Comparison of ENCODE assay signal across 8 mouse cellular contexts in the genomic region with DNA sequence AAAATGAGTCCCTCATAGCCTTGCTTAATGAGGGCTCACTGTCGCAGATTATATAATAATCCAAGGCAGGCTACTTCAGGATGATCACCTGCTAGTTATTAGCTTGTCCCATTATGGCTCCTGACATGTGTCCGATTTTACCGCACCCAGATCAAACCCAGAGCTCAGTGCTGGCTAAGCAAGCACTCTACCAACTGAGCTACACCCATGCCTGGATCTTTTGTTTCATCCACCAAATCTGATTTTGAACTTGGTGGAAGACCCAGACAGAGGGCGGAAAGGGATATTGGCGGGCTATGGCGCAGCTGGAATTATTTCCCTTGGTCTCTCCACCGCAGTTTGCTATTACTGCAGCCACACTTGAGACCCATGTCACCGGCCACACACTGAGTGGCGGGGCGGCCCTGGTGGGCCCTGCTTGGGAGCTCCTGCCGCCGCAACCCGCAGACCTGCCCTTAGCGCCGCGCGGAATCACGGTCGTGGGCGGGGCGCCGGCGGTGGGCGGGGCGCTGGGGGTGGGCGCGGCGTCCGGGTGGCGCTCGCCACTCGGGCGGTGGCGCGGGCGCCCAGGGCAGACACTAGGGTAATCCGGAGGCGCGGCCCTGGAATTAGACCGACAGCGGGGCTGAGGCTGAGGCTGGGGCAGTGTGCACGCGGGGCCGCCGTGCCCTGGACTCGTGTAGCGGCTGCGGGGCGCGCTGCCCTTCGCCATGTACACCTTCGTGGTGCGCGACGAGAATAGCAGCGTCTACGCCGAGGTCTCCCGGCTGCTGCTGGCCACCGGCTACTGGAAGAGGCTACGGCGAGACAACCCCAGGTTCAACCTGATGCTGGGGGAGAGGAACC. TPM values are rescaled to one million over a fixed set of nuclear protein-coding genes. Genes with fewer than 3 reads are reported as not detected.
DNase-seq lines count a peak whose midpoint lies in the region; ATAC-seq and TF ChIP-seq lines count a peak whose summit lies in the region.

Gene Ttl (plus strand): TSS at position 506 of the 846 bp plus-strand sequence.

- TF ChIP-seq POLR2A in spleen, adult 2 months (IDR thresholded peaks at IDR 0.05; ENCODE audit: low read depth, low read length) = no peak

- peaks cover 17% of the 10 kb centered on the region for H3K4me1 ChIP-seq in embryonic facial prominence, embryonic 15.5 days
- peaks cover 14% of the 10 kb centered on the region for H3K4me1 ChIP-seq in limb, embryonic 15.5 days
- H3K4me1 ChIP-seq in midbrain, embryonic 16.5 days (ENCODE audit: control insufficient read depth, insufficient read depth, low read length) = peaks cover 31% of the 10 kb centered on the region
- H3K4me1 ChIP-seq in spleen, adult 2 months (ENCODE audit: control insufficient read depth, insufficient read depth, insufficient read length) = peaks cover 3% of the 10 kb centered on the region; the same call in 1 of the 2 replicates

- H3K36me3 ChIP-seq in C2C12 (ENCODE audit: control insufficient read depth, insufficient read depth) = peaks cover 6% of the 10 kb centered on the region
- H3K36me3 ChIP-seq in embryonic facial prominence, embryonic 15.5 days = no peaks in the 10 kb centered on the region
- H3K36me3 ChIP-seq in limb, embryonic 15.5 days = peaks cover 6% of the 10 kb centered on the region; the same call in 1 of the 2 replicates
- peaks cover 4% of the 10 kb centered on the region; the same call in 1 of the 2 replicates for H3K36me3 ChIP-seq in midbrain, embryonic 16.5 days (ENCODE audit: control insufficient read depth, insufficient read depth, low read length)
- H3K36me3 ChIP-seq in spleen, adult 2 months (ENCODE audit: control insufficient read depth, insufficient read depth, low read length) = no peaks in the 10 kb centered on the region

- peak within 1 kb of the TSS; percentile 73 for H3K4me2 ChIP-seq in embryonic facial prominence, embryonic 15.5 days (replicated peaks)
- H3K4me2 ChIP-seq in limb, embryonic 15.5 days = peak within 1 kb of the TSS; percentile 84
- H3K4me2 ChIP-seq in midbrain, embryonic 16.5 days (ENCODE audit: low read length) = peak within 1 kb of the TSS; percentile 68

- DNase-seq in brain, adult 2 months (ENCODE audit: low read depth, low spot score) = peak; percentile 79
- DNase-seq in heart, adult 9 months (ENCODE audit: low spot score in 2 of 2) = peak; percentile 77 to 78
- DNase-seq in kidney, adult 8-10 months = peak; percentile 73 to 76
- peak; percentile 32 to 73 for DNase-seq in spleen, adult 2 months (ENCODE audit: low read depth in 1 of 2, low spot score in 2 of 2)

- peaks cover 22% of the 10 kb centered on the region for H3K79me3 ChIP-seq in C2C12 (ENCODE audit: low read depth)

- peak within 1 kb of the TSS; percentile 85 for H3K4me3 ChIP-seq in C2C12 (ENCODE audit: insufficient read depth, poor library complexity, severe bottlenecking)
- peak within 1 kb of the TSS; percentile 89 for H3K4me3 ChIP-seq in embryonic facial prominence, embryonic 15.5 days (replicated peaks)
- H3K4me3 ChIP-seq in limb, embryonic 15.5 days = peak within 1 kb of the TSS; percentile 91
- peak within 1 kb of the TSS; percentile 89 for H3K4me3 ChIP-seq in midbrain, embryonic 16.5 days (ENCODE audit: low read depth, low read length)
- H3K4me3 ChIP-seq in spleen, adult 2 months (ENCODE audit: extremely low read depth, insufficient read depth, insufficient read length) = peak within 1 kb of the TSS; percentile 79

- peaks cover 48% of the 10 kb centered on the region for H3K79me2 ChIP-seq in C2C12 (ENCODE audit: control insufficient read depth, insufficient read depth)

- H3K9me3 ChIP-seq in embryonic facial prominence, embryonic 15.5 days (replicated peaks) = no peaks in the 10 kb centered on the region
- H3K9me3 ChIP-seq in limb, embryonic 15.5 days = no peaks in the 10 kb centered on the region
- no peaks in the 10 kb centered on the region for H3K9me3 ChIP-seq in midbrain, embryonic 16.5 days (replicated peaks; ENCODE audit: control insufficient read depth, low read length, poor library complexity, severe bottlenecking)

- H3K9ac ChIP-seq in embryonic facial prominence, embryonic 15.5 days = peak within 1 kb of the TSS; percentile 66
- H3K9ac ChIP-seq in limb, embryonic 15.5 days = peak within 1 kb of the TSS; percentile 79
- H3K9ac ChIP-seq in midbrain, embryonic 16.5 days (ENCODE audit: low read depth, low read length) = peak within 1 kb of the TSS; percentile 94

- H3K27ac ChIP-seq in embryonic facial prominence, embryonic 15.5 days (replicated peaks) = peak within 1 kb of the TSS; percentile 78
- peak within 1 kb of the TSS; percentile 86 for H3K27ac ChIP-seq in limb, embryonic 15.5 days
- peak within 1 kb of the TSS; percentile 88 for H3K27ac ChIP-seq in midbrain, embryonic 16.5 days (ENCODE audit: low read length)
- no peak within 1 kb of the TSS for H3K27ac ChIP-seq in spleen, adult 2 months (ENCODE audit: insufficient read depth, low read length)

- H3ac ChIP-seq in C2C12 (ENCODE audit: control insufficient read depth, insufficient read length, low read depth) = peak within 1 kb of the TSS; percentile 99

- 2% methylated on average over 62 of the region's 62 CpGs for WGBS in embryonic facial prominence, embryonic 15.5 days
- WGBS in limb, embryonic 15.5 days = under 1% methylated on average over 59 of the region's 62 CpGs
- under 1% methylated on average over 61 of the region's 62 CpGs for WGBS in midbrain, embryonic 16.5 days
- 3% methylated on average over 62 of the region's 62 CpGs for WGBS in spleen, adult 2 months

- TF ChIP-seq CTCF in C2C12 (IDR thresholded peaks at IDR 0.05; ENCODE audit: control insufficient read depth, insufficient read depth, insufficient read length) = no peak
- no peak for TF ChIP-seq CTCF in spleen, adult 2 months (IDR thresholded peaks at IDR 0.05; ENCODE audit: extremely low read depth, insufficient read depth, insufficient read length, insufficient replicate concordance)

- peak; percentile 88 for ATAC-seq in embryonic facial prominence, embryonic 15.5 days (ENCODE audit: insufficient number of reproducible peaks, low FRiP score, low TSS enrichment, low read depth)
- ATAC-seq in limb, embryonic 15.5 days (ENCODE audit: insufficient number of reproducible peaks, low FRiP score, low TSS enrichment, low read depth) = peak; percentile 86
- ATAC-seq in midbrain, embryonic 16.5 days = peak; percentile 96

- H3K27me3 ChIP-seq in C2C12 (ENCODE audit: control insufficient read depth, insufficient read depth, insufficient read length) = no peaks in the 10 kb centered on the region
- H3K27me3 ChIP-seq in embryonic facial prominence, embryonic 15.5 days = no peaks in the 10 kb centered on the region
- H3K27me3 ChIP-seq in limb, embryonic 15.5 days = no peaks in the 10 kb centered on the region
- no peaks in the 10 kb centered on the region for H3K27me3 ChIP-seq in midbrain, embryonic 16.5 days (ENCODE audit: control insufficient read depth, insufficient read depth, low read depth, low read length)
- no peaks in the 10 kb centered on the region for H3K27me3 ChIP-seq in spleen, adult 2 months (ENCODE audit: control insufficient read depth, insufficient read depth, low read length)

TF ChIP-seq in C2C12, 6 proteins besides CTCF, POLR2A, EP300 and RAD21:
- TF ChIP-seq MAX (IDR thresholded peaks at IDR 0.05) = no peak
- TF ChIP-seq MYOD1 (IDR thresholded peaks at IDR 0.05; ENCODE audit: control insufficient read depth, insufficient read length, low read depth) = no peak
- no peak for TF ChIP-seq CEBPB (IDR thresholded peaks at IDR 0.05; ENCODE audit: low read depth)
- TF ChIP-seq FOSL1 (IDR thresholded peaks at IDR 0.05; ENCODE audit: insufficient read depth, low read length, poor library complexity, severe bottlenecking) = no peak
- TF ChIP-seq MYOG (IDR thresholded peaks at IDR 0.05; ENCODE audit: control insufficient read depth, extremely low read depth, insufficient read length) = no peak
- TF ChIP-seq USF1 (IDR thresholded peaks at IDR 0.05; ENCODE audit: low read depth) = no peak

RNA-seq across cellular contexts. Expression of gene Ttl, which starts in this region (rescaled TPM):
- polyA plus RNA-seq in C2C12 (2012; fragmentation: generic; extraction: Trizol) = 10.7 TPM
- 14.8 and 15.9 TPM in 2 replicates for polyA plus RNA-seq in embryonic facial prominence, embryonic 15.5 days (2015; fragmentation: Nextera tagmentation; extraction: Ambion mirVana)
- 17.2 and 19.1 TPM in 2 replicates for polyA plus RNA-seq in limb, embryonic 15.5 days (2015; fragmentation: Nextera tagmentation; extraction: Ambion mirVana)
- 31.1 and 34.2 TPM in 2 replicates for polyA plus RNA-seq in midbrain, embryonic 16.5 days (2015; fragmentation: Nextera tagmentation; extraction: Ambion mirVana)
- polyA plus RNA-seq in spleen, adult 2 months (2012; rRNA removed) = 2.1 and 2.2 TPM in 2 replicates
